Mouse (Mus musculus) erythroblast, adult 5-6 weeks (primary cell): ENCODE measurements at regions not wholly inside any gene's neighbourhood (a gene's known extent, or its start where the extent isn't known, plus 50 kb on each side); places are given as distances from the start of the nearest gene placed in this dataset.

ENCODE experiments used
- ATAC-seq: replicated peaks from 2 replicates; pipeline ENCODE4 v1.8.0; 2016; ENCODE audit warnings: moderate number of reproducible peaks, mild to moderate bottlenecking, moderate TSS enrichment, inconsistent platforms; ENCODE audit not compliant: poor library complexity, low FRiP score, severe bottlenecking

DNA sequence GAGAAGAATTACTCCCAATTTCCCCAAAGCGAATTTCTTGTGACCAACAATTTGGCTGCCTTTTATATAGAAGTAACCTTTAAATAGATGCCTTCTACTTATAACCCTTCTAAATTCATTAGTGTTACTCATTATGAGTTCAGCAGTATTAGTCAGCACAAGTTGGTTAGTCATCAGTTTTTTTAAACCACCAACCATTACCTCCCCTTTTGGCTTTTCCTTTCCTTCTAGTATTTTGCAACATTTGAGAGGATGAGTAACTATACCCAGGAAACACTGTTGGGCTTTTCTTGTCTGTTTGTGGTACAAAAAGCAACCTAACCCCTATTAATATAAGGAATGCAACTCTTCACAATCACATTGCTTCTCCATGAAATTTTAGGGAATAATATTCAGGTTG, 278.6 kb downstream of the Tex13c3 start:
- no peak for ATAC-seq

DNA sequence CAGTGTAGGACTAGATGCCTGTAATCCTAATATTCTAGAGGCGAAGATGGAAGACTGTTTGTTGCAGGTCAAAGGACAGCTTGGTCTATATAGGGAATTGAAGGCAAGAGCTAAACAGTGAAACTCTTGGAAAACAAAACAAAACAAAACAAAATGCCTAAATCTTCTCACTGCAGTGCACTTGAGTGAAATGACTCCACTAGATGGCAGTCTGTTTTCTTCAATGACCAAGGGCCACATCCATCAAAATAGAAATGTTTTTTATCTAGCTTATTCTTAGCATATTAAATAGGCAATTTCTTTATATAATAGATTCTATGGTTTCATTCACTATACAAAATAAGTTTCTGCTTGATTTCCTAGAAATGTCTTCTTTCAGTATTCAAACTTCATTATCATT, 279.7 kb downstream of the Tex13c3 start:
- ATAC-seq: no peak

DNA sequence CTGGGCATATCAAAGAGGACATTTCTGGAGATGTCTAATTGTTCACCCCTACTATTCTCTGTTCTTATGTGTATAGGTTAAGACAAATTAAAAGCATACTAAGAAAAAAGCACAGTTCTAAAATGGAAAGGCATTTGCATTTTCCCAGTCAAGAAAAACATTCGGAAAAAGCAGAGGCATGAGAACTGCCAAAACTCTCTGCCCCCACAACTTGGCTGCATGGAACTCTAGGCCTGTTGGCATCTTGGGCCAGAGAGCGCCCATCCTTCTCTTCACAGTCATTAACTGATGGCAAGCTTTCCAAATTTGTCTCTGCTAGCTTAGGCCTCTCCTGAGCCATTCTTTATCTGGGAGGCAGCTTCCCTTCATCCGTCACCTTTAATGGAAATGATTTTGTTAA, 281.6 kb downstream of the Tex13c3 start:
- no peak for ATAC-seq

DNA sequence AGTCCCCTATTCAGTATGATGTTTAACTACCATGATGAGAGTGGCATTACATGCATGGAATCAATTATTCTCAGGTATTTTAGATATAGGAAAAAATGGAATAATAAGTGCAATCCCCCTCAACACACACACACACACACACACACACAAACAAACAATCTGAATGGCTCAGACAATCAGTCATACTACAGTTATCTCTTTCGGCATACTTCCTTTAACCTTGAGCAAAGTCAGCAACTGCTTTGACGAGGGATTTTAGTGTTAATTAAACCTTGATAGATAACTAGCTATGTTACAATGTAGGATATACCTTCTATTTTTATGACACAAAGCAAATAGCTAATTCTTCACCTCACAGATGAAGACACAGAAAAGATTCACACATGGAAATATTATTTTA, 312.1 kb downstream of the Tex13c3 start:
- ATAC-seq: no peak

DNA sequence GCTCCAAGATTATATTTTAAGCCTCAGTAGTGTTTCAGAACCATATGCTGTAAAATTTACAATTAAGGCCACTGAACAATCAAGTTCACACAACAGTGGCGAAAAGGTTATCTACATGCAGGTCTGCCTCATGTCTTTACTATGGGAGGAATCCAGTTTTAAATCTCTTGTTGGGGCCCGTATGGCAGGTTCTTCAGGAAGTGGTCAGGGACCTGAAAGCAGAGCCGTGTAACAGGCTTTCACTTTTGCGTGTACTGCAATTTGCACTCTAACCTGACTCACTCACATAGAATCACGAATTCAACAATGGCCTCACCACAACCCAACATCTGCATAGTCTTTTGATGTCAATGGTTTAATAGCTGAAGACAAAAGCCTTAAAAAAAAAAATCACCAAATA, 312.6 kb downstream of the Tex13c3 start:
- ATAC-seq: no peak

DNA sequence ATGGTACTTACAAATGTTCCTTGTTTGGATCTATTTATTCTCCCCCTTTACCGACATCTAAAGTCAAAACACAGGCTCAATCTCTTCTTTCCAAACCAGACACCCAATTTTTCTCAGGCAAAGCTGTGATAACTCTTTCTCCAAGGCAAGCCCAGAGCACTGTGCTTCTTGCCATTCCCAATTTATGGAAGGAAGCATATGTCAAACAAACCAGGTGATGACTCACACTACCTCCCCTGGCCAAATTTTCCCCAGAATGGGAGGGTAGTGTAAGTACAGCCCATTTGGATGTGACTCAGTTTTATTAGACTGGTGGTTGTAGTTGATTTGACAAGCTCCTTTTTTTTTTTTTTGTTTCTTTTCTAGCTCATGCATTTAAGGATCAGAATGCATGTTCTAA, 313.0 kb downstream of the Tex13c3 start:
- ATAC-seq: no peak

DNA sequence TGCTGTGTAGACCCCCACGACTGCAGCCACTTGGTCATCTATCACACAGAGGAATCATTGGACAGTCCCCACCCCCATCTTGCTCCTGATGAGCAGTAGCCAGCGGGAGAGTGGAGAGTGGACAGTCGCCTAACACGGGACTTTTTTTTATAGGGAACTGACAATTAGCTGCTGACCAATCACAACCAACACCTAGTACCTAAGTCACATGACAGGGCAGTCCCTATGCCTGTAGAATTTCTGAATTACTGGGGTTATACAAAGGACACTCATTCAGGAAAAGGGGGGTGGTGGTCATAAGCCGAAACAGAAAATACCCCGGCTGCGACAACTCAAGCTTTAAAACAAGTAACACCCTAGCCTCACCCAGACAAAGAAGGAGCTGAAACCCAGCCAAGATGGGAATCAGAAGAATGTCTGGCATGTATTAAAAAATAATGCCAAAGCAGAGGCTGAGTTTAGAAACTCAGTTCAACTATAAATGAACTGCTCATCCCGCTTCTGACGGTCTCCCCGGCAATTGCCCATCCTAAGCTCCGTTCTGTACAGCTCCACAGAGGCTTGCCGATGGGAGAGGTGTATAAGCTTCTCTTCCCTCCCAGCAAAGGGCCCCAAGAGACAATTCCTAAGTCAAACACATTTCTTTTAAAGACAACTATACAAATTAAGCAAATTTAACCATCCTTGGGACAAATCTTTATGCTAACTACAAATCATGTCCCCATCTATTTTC, 313.8 kb downstream of the Tex13c3 start:
- ATAC-seq: no peak

DNA sequence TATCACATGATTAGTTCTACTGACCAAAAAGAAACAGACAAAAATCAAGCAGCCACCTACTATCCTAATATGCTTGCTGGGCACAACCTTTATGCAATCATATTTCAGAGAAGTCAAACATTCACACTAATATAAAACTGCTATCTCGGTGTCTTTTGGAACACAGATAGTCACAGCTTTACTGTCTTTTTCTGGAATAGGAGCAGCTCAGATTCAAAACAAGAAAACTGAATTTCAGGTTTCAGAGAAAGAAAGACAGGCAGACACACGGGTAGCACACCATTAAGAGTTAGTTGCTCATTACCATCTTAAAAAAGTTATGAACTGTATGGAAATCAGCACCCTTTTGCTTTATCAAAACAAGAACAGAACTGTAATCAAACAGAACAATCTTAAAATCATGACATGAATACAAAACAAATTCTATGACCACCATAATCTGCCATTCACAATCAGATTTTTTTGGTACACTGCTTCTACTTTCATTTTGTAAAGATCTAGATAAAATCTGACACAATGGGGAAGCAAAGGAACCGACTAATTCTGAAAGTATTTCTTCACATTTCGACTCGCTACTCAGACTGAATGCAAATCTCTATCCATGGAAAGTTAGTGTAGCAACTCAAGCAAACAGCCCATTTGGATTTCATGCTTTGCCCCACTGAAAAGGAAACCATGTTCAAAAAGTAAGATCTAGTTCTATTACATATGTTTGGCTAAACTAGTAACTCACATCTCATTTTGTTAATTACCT, 315.1 kb downstream of the Tex13c3 start:
- no peak for ATAC-seq

DNA sequence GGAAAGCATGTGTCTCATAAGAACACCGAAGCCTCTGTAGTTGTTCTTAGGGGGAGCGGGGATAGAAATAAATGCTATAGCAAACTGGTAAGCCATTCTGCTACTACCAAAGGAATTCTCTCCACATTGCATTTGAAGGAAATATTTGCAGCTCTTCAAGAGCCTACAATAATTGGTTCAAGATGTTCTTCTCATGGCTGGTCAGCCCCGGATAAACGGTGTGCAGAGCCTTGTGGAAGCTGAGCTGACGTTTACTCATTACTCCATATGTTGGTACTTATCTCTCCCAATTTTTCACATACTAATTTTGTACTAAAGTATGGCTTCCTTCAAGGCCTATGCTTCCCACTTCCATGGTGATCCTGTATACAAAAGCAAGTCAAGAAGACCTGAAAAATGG, 317.0 kb downstream of the Tex13c3 start:
- no peak for ATAC-seq

DNA sequence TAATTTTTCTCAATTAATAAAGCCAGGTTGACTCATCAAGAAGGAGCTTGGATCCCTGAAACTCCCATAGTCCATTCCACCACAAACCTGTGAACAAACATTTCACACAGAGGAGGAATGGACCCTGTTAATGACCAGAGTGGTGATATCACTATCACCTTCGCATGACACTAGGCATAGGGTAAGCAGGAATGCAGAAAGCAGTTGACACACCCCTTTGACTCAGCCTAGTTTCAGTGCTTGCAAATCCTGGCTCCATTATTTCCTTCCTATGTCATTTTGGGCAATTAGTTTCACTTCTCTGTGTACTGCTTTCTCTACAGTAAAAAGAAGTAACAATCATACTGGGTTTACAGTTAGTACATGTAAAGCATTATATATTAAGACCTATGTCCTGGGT, 318.2 kb downstream of the Tex13c3 start:
- no peak for ATAC-seq

DNA sequence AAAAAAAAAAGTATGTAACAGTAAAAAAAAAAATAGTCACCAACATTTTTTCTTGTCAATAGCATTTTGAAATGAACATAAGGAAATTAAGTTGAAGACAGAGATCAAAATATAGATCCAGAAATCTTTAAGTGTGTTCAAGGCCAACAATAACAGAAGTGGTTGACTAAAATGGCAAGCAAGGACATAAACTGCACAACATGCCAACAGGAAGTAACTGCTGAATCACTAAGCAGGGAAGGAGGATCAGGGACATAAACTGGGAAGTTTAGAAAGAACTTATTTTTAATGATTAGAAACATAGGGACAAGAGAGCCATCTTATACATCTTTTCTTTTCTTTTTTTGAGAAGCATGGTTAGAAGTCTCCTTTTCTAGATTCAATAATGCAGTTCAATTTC, 318.8 kb downstream of the Tex13c3 start:
- ATAC-seq: no peak

DNA sequence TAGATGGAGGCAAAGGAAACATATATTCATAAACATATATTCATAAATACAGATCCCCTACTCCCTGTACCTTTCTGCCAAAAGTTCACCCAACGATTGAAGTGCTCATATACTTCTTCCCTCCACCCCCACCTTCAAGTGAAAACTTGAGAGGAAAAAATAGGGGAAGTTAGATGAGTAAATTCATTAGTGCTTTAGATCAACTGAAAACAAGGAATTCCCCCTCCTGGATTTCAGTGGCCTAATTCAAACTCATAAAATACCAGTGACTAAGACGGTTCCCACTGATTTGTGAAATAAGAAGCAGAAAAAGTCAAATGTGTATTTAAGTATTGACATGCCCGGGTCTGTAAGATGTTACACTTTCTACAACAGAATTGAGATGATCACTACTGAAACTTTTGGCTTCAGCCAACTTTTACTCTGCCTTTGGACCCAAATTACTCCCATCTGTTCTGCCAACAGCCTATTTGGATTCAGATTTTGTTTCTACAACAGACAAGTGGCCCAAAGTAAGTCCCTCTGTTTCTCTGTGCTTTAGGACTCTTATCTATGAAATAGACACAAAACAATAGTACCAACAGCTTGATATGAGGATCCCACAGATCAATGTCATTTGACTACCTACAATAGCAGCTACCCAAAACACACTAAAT, 320.7 kb downstream of the Tex13c3 start:
- ATAC-seq: no peak

DNA sequence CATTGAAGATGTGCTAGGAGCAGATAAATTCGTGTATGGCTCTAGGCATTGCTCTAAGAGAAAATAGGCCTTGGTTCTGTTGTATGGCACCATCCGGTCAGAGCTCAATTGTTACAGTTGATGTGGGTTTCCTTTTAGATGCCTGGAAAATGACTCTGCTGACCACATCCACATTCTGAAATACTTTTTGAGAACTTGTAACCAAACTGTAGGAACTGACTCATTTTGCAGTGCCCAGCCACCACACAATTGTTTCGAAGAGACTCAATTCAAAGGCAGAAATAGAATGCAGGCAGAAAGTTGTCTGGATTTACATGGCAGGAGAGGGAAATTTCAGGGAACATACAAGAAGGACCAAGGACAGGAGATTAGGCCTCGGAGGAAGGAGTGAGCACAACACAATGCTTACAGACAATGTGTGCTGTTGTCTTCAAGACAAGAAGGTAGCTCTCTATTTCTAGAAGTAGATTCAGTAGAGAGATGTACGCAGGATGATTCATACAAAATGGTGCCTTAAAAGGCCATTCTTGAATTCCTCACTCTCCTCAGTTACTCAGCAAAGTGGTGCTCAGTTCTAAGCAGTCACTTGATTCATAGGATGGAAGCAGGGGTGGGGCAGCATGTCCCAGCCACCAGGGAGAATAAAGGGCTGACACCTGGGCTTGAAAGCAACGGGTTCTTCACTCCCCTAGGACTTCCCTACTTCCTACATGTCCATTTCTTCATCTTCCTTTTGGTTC, 323.5 kb downstream of the Tex13c3 start:
- no peak for ATAC-seq

DNA sequence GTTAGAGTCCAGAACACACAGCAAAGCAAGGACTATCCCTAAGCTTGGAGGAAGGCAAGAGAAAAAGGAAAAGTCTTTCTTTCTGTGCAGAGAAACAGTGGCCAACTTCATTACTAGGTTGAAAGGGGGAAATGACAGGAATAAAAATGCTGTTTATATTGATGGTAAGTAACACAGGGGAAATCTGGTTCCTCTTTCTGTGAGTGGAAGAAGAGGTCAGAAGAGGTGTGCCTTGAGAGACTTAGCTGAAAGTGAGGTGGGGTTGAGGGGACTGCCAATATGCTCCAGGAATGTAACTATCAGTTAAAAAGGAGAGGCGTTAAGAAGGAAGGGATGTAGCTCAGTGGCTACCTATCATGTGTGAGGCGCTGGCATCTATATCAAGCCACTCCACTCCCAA, 327.5 kb downstream of the Tex13c3 start:
- ATAC-seq: no peak

DNA sequence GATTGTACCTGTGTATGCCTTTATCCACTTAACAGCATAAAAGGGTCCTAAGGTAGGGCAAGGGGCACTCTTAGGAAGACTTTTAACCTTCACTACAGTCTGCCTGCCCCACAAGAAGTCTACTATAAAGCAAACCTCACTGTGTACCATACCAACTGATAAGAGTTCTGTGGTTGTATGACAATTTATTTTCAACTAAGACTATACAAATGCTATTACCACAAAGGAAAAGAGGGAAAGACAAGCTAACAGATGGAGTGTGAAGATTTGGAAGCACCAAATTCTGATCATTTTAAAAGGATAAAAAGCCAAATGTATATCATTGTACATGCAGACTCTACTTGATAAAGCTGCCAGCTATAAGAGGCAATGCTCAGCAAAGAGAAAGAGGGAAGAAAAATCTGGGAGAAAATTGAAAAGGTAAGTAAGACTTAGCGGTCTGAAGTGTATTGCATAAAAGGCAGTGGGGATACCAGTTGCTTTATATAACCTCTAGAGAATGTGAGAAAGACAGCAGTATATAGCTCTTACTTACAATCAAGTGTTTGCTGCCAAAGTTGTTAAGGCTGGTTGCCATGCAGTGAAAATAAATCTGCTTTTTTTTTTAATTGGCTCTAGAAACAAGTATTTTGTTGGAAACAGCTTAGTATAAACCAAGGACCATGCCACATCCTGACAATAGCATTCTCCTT, 328.8 kb downstream of the Tex13c3 start:
- ATAC-seq: no peak

DNA sequence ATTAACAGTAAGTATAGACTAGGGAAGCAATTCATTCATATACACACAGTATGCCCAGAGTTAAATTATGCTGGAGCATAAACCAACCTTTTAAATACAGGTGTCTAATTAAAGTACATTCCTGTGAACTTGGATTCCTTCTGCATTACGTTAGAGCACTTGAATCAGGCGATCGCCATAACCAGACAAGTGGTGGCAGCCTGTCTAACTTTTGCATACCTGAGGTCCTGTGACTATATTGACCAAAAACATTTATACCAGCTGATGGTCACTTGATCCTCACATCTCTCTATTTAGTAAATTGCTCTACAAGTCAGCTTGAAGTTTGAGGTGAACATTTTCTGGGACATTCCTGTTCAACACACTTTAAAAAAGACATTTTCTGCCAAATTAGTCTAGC, 330.5 kb downstream of the Tex13c3 start:
- ATAC-seq: no peak

DNA sequence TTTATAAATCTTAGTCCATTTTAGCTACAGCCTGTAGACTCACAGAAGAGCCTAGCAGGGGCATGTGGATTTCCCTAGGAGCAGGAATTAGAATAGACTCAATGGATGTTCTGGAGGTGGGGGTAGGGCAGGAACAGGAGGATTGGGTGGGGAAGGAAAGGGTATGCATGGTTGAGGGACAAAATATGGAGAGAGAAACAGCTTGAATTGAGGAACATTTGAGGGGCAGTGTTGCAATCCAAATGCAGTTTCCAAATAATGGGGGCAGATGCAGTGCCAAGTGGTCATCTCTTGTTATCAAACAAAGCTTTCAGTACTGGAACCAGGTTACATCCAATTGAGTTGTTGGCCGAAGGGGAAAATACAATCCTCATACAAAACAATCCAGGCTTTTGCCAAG, 332.4 kb downstream of the Tex13c3 start:
- ATAC-seq: no peak

DNA sequence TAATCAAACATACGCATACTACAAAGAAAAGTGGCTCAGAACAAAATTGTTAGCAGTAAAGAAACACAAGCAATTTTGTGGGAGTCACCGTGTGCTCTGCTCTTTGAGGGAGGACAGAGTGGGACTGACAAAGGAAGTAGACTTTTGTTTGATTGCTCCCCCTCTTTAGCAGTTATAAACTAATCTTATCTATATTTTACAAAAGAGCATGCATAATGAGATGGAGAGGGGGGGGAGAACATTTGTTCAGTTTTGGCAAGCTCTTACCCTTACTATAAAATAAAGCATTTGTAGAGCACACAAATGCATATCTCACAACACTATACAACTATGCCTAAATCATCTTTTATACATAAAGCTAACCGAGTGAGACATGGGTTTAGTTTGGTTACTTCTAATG, 332.9 kb downstream of the Tex13c3 start:
- no peak for ATAC-seq

DNA sequence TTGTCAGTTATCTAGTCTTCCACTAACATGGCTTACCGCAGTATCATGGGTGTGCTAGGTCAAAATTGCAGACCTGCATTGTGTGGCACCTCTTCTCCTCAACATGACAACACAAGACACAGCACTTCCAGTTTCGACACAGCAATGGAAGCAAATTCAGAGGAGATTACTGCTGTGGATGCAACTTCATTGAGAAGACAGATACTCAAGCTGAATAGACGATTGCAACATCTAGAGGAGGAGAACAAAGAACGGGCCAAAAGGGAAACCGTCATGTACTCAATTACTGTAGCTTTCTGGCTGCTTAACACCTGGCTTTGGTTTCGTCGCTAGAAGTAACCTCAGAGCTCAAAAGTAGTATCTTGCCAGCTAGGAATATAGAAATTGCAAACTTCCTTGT, 368.4 kb downstream of the Tex13c3 start:
- ATAC-seq: no peak

DNA sequence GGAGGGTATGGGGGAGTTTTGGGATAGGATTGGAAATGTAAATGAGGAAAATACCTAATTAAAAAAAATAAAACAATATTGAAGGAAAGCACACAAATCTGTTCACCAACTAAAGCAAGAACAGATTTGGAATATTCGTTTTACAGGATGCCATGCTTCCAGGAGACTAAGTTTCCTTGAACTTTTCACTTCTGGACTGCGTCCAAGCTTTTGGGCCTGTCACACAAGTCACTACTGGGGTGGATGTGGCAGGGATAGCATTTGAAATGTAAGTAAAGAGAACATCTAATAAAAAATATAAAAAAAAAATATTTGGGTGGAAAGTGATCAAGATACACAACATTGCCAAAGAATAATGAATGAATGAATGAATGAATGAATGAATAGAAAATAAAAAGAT, 378.2 kb downstream of the Tex13c3 start:
- ATAC-seq: no peak
